Mouse (Mus musculus) T-cell, adult 2 months (primary cell): ENCODE data around the gene Cd59a.
"Not testable (repeated sequence)": the region's sequence is repeated elsewhere in the genome, so short reads cannot be mapped to it uniquely, and the experiment has no call there.

Experiments used
- DNase-seq: peaks from one replicate; pipeline ENCODE4 v3.0.0; 2022; ENCODE audit warnings: low spot score

Cd59a gene

GRCm38 (mm10) chr2:104109021-104109420 lies 13.4 kb downstream of the Cd59a start:
- DNase-seq = not testable (repeated sequence)

DNA sequence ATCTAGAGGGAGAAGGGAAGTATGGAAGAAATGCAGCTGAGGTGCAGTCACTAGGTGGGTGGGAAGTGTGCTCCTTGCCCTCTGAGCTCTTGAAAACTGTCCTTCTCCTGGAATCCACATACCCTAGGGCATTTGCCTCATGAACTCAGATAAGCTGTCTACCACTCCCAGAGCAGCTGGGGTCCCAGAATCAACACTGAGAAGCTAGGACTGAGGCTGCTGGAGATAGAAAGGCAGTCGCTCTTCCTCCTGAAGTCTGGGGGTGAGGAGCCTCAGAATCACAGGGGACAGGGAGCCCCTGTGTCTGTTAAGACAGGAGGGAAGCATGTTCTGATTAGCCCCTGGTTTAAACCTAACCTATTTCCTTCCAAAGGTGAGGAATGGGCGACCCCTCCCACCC lies 13.9 kb downstream of the Cd59a start:
- DNase-seq = no peak

DNA sequence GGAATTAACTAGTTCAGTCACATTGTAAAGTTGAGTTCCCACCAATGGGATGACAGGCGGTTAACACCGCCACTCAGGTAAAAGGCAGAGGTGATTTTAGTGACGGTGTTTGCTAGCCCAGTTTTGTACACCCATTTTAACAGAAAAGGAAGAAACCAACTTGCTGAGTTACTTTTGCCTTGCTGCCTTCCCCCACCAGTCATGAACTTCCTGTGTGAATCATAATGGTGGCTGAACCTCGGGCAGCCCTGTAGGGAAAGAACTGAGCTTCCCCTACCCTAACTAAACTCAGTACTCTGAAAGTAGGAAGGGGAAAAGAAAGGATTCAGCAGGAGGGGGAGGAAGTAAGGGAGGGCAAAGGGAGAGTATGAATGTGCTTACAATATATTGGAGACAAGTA lies 14.4 kb downstream of the Cd59a start:
- DNase-seq = no peak

- not testable (repeated sequence) for DNase-seq
Observed at GRCm38 (mm10) chr2:104111170-104111797, 15.7 kb downstream of the Cd59a start.

- not testable (repeated sequence) for DNase-seq
Observed at GRCm38 (mm10) chr2:104113563-104113962, 18.0 kb downstream of the Cd59a start.

GRCm38 (mm10) chr2:104114898-104115297 lies 19.3 kb downstream of the Cd59a start:
- no peak for DNase-seq

DNA sequence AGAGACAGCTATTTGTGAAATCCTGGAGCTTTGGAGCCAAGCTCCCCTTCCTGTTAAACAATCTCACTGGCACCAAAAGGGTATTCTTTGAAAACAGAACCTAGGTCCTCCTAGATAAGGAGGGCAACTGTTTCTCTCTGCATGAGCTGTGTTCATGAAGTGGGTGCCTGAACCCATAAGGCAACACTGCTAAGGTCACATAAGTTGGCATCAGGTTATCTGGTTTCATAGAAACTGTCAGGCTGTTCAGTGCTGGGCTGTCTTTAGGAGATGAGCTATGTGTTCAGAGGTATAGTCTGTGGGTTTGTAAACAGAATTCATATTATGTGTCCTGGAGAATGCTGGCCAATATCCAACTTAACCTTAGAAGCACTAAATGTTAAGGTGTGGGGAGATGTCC lies 21.6 kb downstream of the Cd59a start:
- not testable (repeated sequence) for DNase-seq

GRCm38 (mm10) chr2:104119097-104119496 lies 23.5 kb downstream of the Cd59a start:
- no peak for DNase-seq

DNA sequence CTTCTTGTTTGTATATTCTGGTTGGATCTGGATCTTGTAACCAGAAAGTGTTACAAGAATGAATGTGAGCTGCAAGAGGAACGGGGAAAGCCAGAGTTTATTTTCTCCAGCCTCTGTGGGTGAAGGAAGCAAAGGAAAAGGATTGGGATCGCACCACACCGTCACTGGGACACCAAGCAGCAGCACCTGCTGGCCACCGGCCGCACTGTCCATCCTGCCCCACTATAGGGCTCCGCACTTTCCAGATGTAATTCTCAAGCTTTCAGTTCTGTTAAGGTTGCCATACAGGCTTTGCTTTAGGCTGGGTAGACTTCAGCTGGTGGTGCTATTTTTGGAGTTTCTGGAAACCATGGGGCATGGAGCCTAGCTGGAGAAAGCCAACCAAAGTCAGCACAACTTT lies 24.7 kb downstream of the Cd59a start:
- no peak for DNase-seq

DNA sequence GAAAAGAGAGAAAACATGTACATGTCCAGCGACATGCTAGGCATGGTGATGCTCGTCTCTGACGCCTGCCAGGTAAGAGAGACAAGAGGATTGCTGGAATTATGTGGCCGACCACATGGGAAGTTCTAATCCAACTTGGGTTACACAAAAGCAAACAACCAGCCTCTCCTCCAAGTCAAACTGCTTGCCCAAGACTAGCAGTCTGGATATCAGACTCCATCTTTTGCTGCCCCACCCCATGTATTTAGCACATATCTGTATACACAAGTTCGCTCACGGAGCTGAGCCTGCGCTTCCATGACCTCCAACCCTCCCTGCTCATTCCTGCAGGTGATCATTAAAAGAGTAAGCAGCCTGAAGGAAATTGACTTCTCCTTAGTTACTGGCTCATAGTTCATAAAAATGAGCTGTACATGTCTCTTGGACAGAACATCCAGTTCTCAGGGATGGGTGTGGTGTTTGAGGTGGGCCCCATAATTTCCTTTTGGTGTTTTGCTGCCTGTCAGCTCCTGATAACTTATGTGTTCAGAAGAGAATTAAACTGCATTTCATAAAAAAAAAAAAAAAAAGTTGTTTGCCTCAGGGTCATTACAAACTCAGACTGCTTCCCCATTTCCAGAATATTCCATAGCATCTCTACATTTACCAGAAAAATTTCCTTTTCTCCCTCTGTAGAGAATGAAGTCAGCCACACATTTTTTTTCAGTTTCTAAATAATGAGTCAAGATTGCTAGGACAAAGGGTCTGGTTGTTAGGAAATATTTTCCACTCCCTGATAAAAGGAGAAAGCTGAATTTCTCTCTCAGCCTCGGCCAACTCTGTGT lies 26.3 kb downstream of the Cd59a start:
- no peak for DNase-seq

- DNase-seq = peak; percentile 76
Observed at GRCm38 (mm10) chr2:104122505-104123378, 27.1 kb downstream of the Cd59a start, which contains the start of gene A930018P22Rik. TSS of gene A930018P22Rik (plus strand) at chr2:104122769.

DNA sequence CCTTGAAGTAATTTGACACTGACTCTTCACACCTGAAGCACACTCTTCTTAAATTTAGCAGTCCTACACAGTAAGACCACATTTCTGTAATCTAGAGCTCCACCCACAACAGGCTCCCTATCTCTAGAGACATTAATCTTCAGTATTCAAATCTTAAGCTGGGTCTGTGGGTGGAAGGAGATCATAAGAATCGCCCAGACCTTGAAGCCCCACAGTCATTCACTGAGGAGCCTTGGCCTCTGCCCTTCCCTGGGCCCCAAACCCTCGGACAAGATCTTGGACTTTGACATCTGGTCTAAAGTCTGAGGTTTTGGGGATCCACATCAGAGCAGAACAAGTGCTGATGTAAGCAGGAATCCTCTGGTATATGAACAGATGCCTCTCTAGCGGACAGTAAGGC lies 27.9 kb downstream of the Cd59a start:
- DNase-seq = no peak

- no peak for DNase-seq
Observed at GRCm38 (mm10) chr2:104124071-104124470, 28.5 kb downstream of the Cd59a start.

GRCm38 (mm10) chr2:104128803-104129531 lies 33.4 kb downstream of the Cd59a start:
- no peak for DNase-seq

DNA sequence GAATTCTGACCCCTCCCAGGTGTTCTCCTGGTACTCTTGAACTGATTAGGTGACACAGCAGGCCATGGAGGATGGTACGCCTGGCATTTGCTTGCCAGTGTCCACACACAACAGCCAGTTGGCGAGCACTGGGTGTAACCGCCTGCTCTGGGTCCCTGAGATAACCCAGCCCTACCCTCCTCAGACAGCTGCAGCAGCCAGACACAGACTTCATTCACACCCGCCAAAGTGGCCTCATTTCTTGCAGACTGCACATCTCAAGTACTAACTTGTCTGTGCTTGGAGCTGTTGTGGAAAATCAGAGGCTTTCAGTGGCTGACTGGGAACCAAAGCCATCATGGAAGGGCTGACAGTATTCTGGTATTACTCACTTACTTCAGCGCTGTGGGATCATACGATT lies 34.6 kb downstream of the Cd59a start:
- DNase-seq = no peak

- no peak for DNase-seq
Observed at GRCm38 (mm10) chr2:104130969-104131368, 35.4 kb downstream of the Cd59a start.

- DNase-seq = no peak
Observed at GRCm38 (mm10) chr2:104132266-104132859, 36.8 kb downstream of the Cd59a start.

GRCm38 (mm10) chr2:104133042-104133810 lies 37.6 kb downstream of the Cd59a start:
- DNase-seq = no peak

- peak; percentile 76 for DNase-seq
Observed at GRCm38 (mm10) chr2:104134150-104135056, 38.8 kb downstream of the Cd59a start.
